Mouse (Mus musculus) cerebellum, adult 2 months (tissue): ENCODE data around the gene Ankrd27. TPM values are rescaled to one million over a fixed set of nuclear protein-coding genes. Genes with fewer than 3 reads are reported as not detected.
A peak's percentile ranks its signal among the peaks of the same experiment; 100 is the strongest.
"Not testable (repeated sequence)": the region's sequence is repeated elsewhere in the genome, so short reads cannot be mapped to it uniquely, and the experiment has no call there.

Experiments
- DNase-seq, 2 experiments: peaks; one replicate each; pipeline ENCODE4 v3.0.0; 2021
- H3K27ac ChIP-seq: fragments of 200-500 bp; 2 replicates; pipeline ENCODE4 v1.5.1; 2012; ENCODE audit warnings: low read length, control low read depth, inconsistent platforms; ENCODE audit not compliant: insufficient read depth
- H3K27me3 ChIP-seq: fragments of 200-500 bp; 2 replicates; pipeline ENCODE4 v1.6.1; 2012; ENCODE audit warnings: inconsistent platforms, mild to moderate bottlenecking, low read length, moderate library complexity; ENCODE audit not compliant: control insufficient read depth, insufficient read depth
- H3K4me1 ChIP-seq: fragments of 200-500 bp; 2 replicates; pipeline ENCODE4 v1.6.1; 2011; ENCODE audit warnings: low read length; ENCODE audit not compliant: control insufficient read depth, insufficient read depth
- H3K4me3 ChIP-seq: fragments of 200-500 bp; replicated peaks from 2 replicates; pipeline ENCODE3; 2011; ENCODE audit warnings: mild to moderate bottlenecking, low read depth, low read length, control low read depth; ENCODE audit not compliant: insufficient read depth
- CTCF ChIP-seq: fragments of 200-500 bp; IDR thresholded peaks from 2 replicates; pipeline ENCODE4 v1.5.1; 2011; ENCODE audit warnings: low read depth, mild to moderate bottlenecking, control low read depth, low read length, moderate library complexity, borderline replicate concordance; ENCODE audit not compliant: insufficient read depth
- POLR2A ChIP-seq: fragments of 200-500 bp; IDR thresholded peaks from 2 replicates; pipeline ENCODE4 v1.6.1; 2011; ENCODE audit warnings: low read length, control low read depth, borderline replicate concordance; ENCODE audit not compliant: insufficient read depth
- WGBS: fragments of 180-500 bp; shearing (Covaris S2); methylation state at CpG from one replicate; pipeline ENCODE4 v1.1.7; 2018; 5-methylcytosine and 5-hydroxymethylcytosine counted together
- polyA plus RNA-seq: library from polyadenylated mRNA; depleted of rRNA; stranded (reverse); fragments of >200 nt; gene quantifications from 2 replicates; pipeline ENCODE4 v1.2.3, GENCODE M21; 2012

The Ankrd27 gene
- polyA plus RNA-seq, 1 experiment, result 23.5 TPM

- peaks cover 4% of the 10 kb centered on the region; the same call in 1 of the 2 replicates for H3K4me1 ChIP-seq
- peak within 1 kb of the TSS; percentile 79 for H3K4me3 ChIP-seq
- 72% methylated on average over 4 of the region's 4 CpGs for WGBS
- peak within 1 kb of the TSS; percentile 97 for H3K27ac ChIP-seq
- H3K27me3 ChIP-seq, result no peaks in the 10 kb centered on the region
- TF ChIP-seq POLR2A (no peak), CTCF (no peak)
- DNase-seq, result no peak
Observed at GRCm38 (mm10) chr7:35556205-35556603, 29.8 kb upstream of the Ankrd27 start, which contains the start of gene Nudt19. Gene Nudt19, minus strand, starts transcription at chr7:35556304.

- DNase-seq, result no peak
- Histone ChIP-seq H3K27ac (no peak overlapping the region), H3K27me3 (no peaks in the 10 kb centered on the region), H3K4me1 (peaks cover 4% of the 10 kb centered on the region; the same call in 1 of the 2 replicates), H3K4me3 (no peak overlapping the region)
- TF ChIP-seq POLR2A (no peak), CTCF (no peak)
- 90% methylated on average over 5 of the region's 5 CpGs for WGBS
Observed at GRCm38 (mm10) chr7:35556905-35557304, 29.1 kb upstream of the Ankrd27 start.

- no peak for DNase-seq
- TF ChIP-seq CTCF (no peak), POLR2A (no peak)
- peaks cover 4% of the 10 kb centered on the region; the same call in 1 of the 2 replicates for H3K4me1 ChIP-seq
- WGBS, result 85% methylated on average over 3 of the region's 3 CpGs
- H3K27me3 ChIP-seq, result no peaks in the 10 kb centered on the region
- no peak overlapping the region for H3K27ac ChIP-seq
- H3K4me3 ChIP-seq, result no peak overlapping the region
Observed at GRCm38 (mm10) chr7:35557577-35557976, 28.5 kb upstream of the Ankrd27 start.

DNA sequence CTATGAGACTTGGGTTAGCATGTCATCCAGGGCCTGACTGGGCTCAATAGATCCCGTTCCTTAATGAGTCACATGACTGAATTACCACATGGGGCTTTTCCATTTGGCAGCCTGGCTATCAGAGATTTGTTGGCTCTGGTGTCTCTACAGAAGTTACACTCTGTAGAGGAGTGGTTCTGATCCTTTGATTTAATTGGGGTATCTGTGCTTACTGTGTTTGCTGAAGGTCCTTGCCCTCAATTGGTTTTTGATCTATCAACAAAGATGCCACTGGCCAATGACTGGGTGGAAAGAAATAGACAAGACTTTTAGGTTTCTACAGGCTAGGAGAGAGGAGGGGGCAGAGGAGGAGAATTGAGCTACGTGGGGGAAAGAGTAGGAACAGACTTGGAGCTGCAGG is 27.4 kb upstream of the Ankrd27 start:
- TF ChIP-seq CTCF, result no peak
- TF ChIP-seq POLR2A, result no peak
- 37% methylated on average over 2 of the region's 2 CpGs for WGBS
- DNase-seq, result no peak
- Histone ChIP-seq H3K4me3 (no peak overlapping the region), H3K4me1 (peaks cover 4% of the 10 kb centered on the region; the same call in 1 of the 2 replicates), H3K27me3 (no peaks in the 10 kb centered on the region), H3K27ac (no peak overlapping the region)

DNA sequence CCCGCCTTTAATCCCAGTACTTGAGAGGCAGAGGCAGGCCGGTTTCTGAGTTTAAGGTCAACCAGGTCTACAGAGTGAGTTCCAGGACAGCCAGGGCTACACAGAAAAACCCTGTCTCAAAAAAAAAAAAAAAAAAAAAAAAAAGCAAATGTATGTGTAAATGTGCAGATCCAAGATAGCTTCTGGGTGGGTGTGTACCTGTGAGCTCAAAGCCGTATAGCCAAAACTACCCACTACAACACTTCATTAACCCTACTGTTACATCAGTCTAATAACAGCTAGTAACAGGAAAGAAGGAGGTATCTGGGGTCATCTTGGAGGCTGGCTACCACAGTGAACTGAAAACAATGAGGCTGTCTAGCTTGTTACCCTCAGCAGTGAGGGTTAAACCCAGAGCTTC is 26.2 kb upstream of the Ankrd27 start:
- H3K27me3 ChIP-seq, result no peaks in the 10 kb centered on the region
- WGBS, result 93% methylated on average over 3 of the region's 3 CpGs
- no peak for TF ChIP-seq POLR2A
- TF ChIP-seq CTCF, result no peak

DNA sequence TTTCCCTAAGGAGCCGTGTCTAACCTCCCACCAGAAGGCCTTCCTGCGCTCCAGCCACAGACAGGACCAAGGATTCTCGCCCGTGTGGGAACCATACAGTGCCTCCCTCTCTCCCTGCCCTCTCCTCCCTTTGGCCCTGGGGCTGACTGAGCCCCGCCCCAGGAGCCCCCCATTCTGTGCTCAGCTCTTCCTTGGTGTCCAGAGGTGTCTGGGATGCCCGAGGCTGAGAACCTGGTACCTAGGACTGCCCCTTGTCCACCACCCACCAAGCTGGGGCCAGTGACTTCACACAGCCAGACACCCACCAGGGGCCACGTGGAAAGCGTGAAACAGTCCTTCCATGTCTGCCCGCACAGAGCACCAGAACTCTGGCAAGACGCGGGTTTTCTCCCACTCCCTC is 23.0 kb upstream of the Ankrd27 start:
- DNase-seq, result no peak
- Histone ChIP-seq H3K4me3 (no peak overlapping the region), H3K4me1 (no peaks in the 10 kb centered on the region), H3K27me3 (no peaks in the 10 kb centered on the region), H3K27ac (no peak overlapping the region)
- WGBS, result 64% methylated on average over 11 of the region's 11 CpGs
- no peak for TF ChIP-seq POLR2A
- TF ChIP-seq CTCF, result no peak

More for the DNA sequence above, 26.2 kb upstream of the Ankrd27 start:
- no peak overlapping the region for H3K27ac ChIP-seq
- H3K4me1 ChIP-seq, result no peaks in the 10 kb centered on the region
- H3K4me3 ChIP-seq, result no peak overlapping the region
- no peak for DNase-seq

DNA sequence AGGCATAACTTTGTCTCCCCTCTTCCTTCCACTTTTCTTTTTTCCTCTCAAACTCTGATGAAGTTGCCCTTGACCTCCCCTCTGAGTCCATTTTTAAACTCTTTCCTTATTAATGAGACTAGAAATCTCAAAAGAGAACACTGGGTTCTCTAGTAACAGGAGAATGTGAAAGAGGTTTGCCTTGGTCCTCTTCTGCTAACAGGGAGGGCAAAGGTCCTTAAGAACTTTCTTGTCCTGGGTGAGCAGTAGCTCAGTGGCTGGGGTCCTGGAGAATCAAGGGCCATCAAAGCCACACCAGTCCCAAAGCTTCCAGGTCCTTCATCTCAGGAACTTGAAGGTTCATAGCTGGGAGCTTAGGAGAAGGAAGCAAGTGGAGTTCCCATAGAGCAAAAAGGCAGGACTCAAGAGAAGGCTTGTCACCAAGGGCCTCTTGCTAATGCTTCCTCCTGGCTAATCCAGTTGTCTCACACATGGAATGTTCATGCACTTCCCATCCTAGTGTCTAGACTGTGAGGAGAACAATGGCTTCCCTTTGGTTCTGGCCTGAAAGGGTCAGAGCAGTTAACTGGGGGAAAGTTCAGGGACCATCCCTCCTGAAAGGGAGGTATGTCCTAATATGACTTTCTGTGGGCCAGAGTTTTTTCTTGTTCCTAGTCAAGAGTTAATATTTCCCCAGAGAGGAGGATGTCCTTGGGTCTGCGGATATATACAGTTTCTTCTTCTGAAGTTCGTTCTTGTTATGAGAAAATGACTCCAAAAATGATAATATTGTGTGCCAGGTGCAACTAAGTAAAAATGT is 21.8 kb upstream of the Ankrd27 start:
- Histone ChIP-seq H3K27ac (no peak overlapping the region), H3K4me1 (no peaks in the 10 kb centered on the region), H3K4me3 (no peak overlapping the region), H3K27me3 (no peaks in the 10 kb centered on the region)
- TF ChIP-seq CTCF (no peak), POLR2A (no peak)
- DNase-seq, result no peak
- 82% methylated on average over 2 of the region's 2 CpGs for WGBS

GRCm38 (mm10) chr7:35564872-35565271 is 21.2 kb upstream of the Ankrd27 start:
- H3K4me3 ChIP-seq, DNase-seq, H3K27me3 ChIP-seq, H3K4me1 ChIP-seq, H3K27ac ChIP-seq: not testable (repeated sequence)
- WGBS, result 67% methylated on average over 10 of the region's 10 CpGs

GRCm38 (mm10) chr7:35565965-35566364 is 20.1 kb upstream of the Ankrd27 start:
- not testable (repeated sequence) for DNase-seq, H3K27ac ChIP-seq, H3K4me3 ChIP-seq, H3K27me3 ChIP-seq, H3K4me1 ChIP-seq
- WGBS, result 82% methylated on average over 13 of the region's 13 CpGs

DNA sequence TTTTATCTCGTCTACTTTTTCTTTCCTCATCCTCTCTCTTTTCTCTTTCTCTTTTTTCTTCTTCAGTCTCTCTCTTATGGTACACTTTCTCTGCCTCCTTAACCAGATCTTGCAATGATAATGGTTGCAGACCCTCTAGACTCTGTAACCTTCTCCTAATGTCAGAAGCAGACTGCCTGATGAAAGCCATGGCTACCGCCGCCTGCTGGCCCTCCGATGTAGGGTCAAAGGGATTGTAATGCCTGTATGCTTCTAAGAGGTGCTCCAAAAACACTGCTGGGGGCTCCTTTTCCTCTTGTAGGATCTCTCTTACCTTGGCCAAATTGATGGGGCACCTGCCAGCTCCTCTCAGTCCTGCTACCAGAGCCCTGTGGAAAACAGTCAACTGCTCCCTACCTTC is 16.3 kb upstream of the Ankrd27 start:
- 90% methylated on average over 4 of the region's 4 CpGs for WGBS

GRCm38 (mm10) chr7:35570883-35571282 is 15.2 kb upstream of the Ankrd27 start:
- H3K4me1 ChIP-seq, H3K27ac ChIP-seq, DNase-seq, H3K27me3 ChIP-seq, H3K4me3 ChIP-seq: not testable (repeated sequence)
- 16% methylated on average over 6 of the region's 6 CpGs for WGBS

More for the DNA sequence above, 16.3 kb upstream of the Ankrd27 start:
- not testable (repeated sequence) for DNase-seq, H3K27me3 ChIP-seq, H3K4me3 ChIP-seq, H3K27ac ChIP-seq, H3K4me1 ChIP-seq
